Mouse (Mus musculus) midbrain, embryonic 15.5 days (tissue): ENCODE measurements at regions not wholly inside any gene's neighbourhood (a gene's known extent, or its start where the extent isn't known, plus 50 kb on each side); places are given as distances from the start of the nearest gene placed in this dataset.
A peak's percentile ranks its signal among the peaks of the same experiment; 100 is the strongest.
"Not testable (repeated sequence)": the region's sequence is repeated elsewhere in the genome, so short reads cannot be mapped to it uniquely, and the experiment has no call there.

Source experiments
- ATAC-seq: fragments of 200-750 bp; cut with Nextera tagmentation; replicated peaks from 2 replicates; pipeline ENCODE4 v1.8.0; 2017; ENCODE audit warnings: moderate TSS enrichment
- H3K27ac ChIP-seq: fragments of 300-500 bp; sonication (generic); 2 replicates; pipeline ENCODE4 v1.5.1; 2015; ENCODE audit warnings: mild to moderate bottlenecking, inconsistent platforms
- H3K27me3 ChIP-seq: fragments of 300-500 bp; sonication (generic); replicated peaks from 2 replicates; pipeline ENCODE4 v1.6.1; 2015; ENCODE audit warnings: inconsistent platforms
- H3K36me3 ChIP-seq: fragments of 300-500 bp; sonication (generic); replicated peaks from 2 replicates; pipeline ENCODE4 v1.6.1; 2015; ENCODE audit warnings: inconsistent platforms
- H3K4me1 ChIP-seq: fragments of 300-500 bp; sonication (generic); 2 replicates; pipeline ENCODE4 v1.6.1; 2015; ENCODE audit warnings: inconsistent platforms
- H3K4me2 ChIP-seq: fragments of 300-500 bp; sonication (generic); 2 replicates; pipeline ENCODE4 v1.6.1; 2015; ENCODE audit warnings: inconsistent platforms, mild to moderate bottlenecking, moderate library complexity
- H3K4me3 ChIP-seq: fragments of 300-500 bp; sonication (generic); 2 replicates; pipeline ENCODE4 v1.5.1; 2015; ENCODE audit warnings: mild to moderate bottlenecking, inconsistent platforms
- H3K9ac ChIP-seq: fragments of 300-500 bp; sonication (generic); 2 replicates; pipeline ENCODE4 v1.6.1; 2015; ENCODE audit warnings: mild to moderate bottlenecking, inconsistent platforms
- H3K9me3 ChIP-seq: fragments of 300-500 bp; sonication (generic); 2 replicates; pipeline ENCODE4 v1.6.1; 2016; ENCODE audit warnings: inconsistent platforms
- WGBS: fragments of 180-500 bp; shearing (Covaris S2); methylation state at CpG from one replicate; pipeline ENCODE4 v1.1.7; 2015; ENCODE audit warnings: mixed read lengths; 5-methylcytosine and 5-hydroxymethylcytosine counted together

GRCm38 (mm10) chr2:171615462-171615861 is 427.8 kb downstream of the Cbln4 start:
- 61% methylated on average over 2 of the region's 2 CpGs for WGBS
- H3K9me3 ChIP-seq, result no peaks in the 10 kb centered on the region
- ATAC-seq, result no peak
- H3K4me3 ChIP-seq, result no peak overlapping the region
- H3K9ac ChIP-seq, result no peak overlapping the region
- H3K27me3 ChIP-seq, result no peaks in the 10 kb centered on the region
- H3K4me1 ChIP-seq, result no peaks in the 10 kb centered on the region
- H3K27ac ChIP-seq, result no peak overlapping the region
- H3K4me2 ChIP-seq, result no peak overlapping the region
- H3K36me3 ChIP-seq, result no peaks in the 10 kb centered on the region

DNA sequence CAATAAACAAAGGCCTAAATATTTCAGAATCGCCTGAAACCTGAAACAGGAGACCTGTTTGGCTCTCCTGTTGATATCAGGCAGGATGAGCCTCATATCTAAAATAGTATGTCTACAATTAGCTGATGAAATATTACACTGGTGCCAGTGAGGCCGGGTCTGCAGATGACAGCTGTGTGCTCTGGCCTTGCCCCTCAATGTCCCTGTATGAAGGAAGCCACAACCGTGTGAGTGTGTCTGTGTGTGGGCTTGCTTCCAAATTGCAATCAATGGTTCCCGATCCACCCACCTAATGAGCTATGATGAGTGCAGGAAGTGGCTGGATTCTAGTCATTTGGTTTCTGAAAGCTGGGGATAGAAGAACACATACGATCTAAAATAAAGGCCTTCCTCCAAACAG is 438.2 kb downstream of the Cbln4 start:
- WGBS, result 84% methylated on average over 5 of the region's 5 CpGs
- no peaks in the 10 kb centered on the region for H3K9me3 ChIP-seq
- no peak overlapping the region for H3K9ac ChIP-seq
- no peaks in the 10 kb centered on the region for H3K27me3 ChIP-seq
- no peak overlapping the region for H3K4me3 ChIP-seq
- ATAC-seq, result no peak
- H3K27ac ChIP-seq, result no peak overlapping the region
- no peaks in the 10 kb centered on the region for H3K36me3 ChIP-seq
- no peak overlapping the region for H3K4me2 ChIP-seq
- no peaks in the 10 kb centered on the region for H3K4me1 ChIP-seq

GRCm38 (mm10) chr2:171595240-171595639 is 448.0 kb downstream of the Cbln4 start:
- no peak overlapping the region for H3K9ac ChIP-seq
- H3K27ac ChIP-seq, result no peak overlapping the region
- 0 out of 2 replicates have a peak, but pooled peaks cover 4% of the 10 kb centered on the region for H3K4me1 ChIP-seq
- WGBS, result 80% methylated on average over 5 of the region's 5 CpGs
- H3K4me2 ChIP-seq, result no peak overlapping the region
- no peak overlapping the region for H3K4me3 ChIP-seq
- H3K36me3 ChIP-seq, result no peaks in the 10 kb centered on the region
- no peak for ATAC-seq
- no peaks in the 10 kb centered on the region for H3K9me3 ChIP-seq
- no peaks in the 10 kb centered on the region for H3K27me3 ChIP-seq

DNA sequence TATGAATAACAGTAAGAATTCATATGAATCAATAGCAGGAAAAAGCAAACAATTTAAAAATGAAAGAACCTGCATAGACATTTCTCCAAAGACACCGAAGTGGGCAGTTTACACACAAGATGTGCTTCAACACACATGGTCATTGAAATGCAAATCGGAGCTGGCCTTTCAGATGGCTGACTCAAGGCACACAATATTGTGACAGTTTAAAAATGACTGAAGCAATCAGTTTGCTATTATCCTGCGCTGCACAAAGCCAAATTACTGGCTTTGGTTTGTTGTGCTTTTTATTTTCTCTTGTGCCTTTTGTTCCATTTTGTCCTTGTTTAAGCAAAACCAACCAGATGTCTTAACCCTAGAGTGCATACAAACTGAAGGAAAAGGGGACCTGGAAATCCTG is 449.4 kb downstream of the Cbln4 start:
- H3K9ac ChIP-seq, result no peak overlapping the region
- H3K36me3 ChIP-seq, result no peaks in the 10 kb centered on the region
- ATAC-seq, result no peak
- 14% methylated on average over 3 of the region's 3 CpGs for WGBS
- no peak overlapping the region for H3K4me2 ChIP-seq
- H3K27ac ChIP-seq, result no peak overlapping the region
- H3K27me3 ChIP-seq, result no peaks in the 10 kb centered on the region
- 0 out of 2 replicates have a peak, but pooled peaks cover 4% of the 10 kb centered on the region for H3K4me1 ChIP-seq
- H3K4me3 ChIP-seq, result no peak overlapping the region
- H3K9me3 ChIP-seq, result no peaks in the 10 kb centered on the region

- no peak for ATAC-seq
- peaks cover 17% of the 10 kb centered on the region for H3K4me1 ChIP-seq
- 80% methylated on average over 6 of the region's 6 CpGs for WGBS
Observed at GRCm38 (mm10) chr2:171592315-171592714, 451.0 kb downstream of the Cbln4 start.

DNA sequence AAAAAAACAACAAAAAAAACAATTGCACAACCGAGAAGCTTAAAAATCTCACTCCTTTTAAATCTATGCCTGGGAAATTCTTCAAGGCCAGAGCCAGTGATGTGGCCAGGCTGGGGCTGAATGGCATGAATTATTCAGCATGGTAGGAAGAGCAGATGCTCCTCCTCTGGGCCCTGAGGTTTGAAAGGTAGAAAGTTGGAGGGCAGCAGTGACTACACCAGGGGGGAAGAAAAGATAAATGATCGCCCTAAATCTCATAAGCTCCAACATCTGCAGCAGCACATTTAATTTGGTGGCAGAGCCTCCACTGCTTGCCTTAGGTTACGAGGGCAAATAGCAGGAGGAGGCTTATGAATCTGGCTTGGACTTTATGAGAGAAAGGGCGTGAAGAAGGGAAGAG is 455.1 kb downstream of the Cbln4 start:
- H3K27ac ChIP-seq, result peak overlapping the region; percentile 61
- H3K4me2 ChIP-seq, result peak overlapping the region; percentile 33; the same call in 1 of the 2 replicates
- 13% methylated on average over 4 of the region's 4 CpGs for WGBS
- no peak overlapping the region for H3K9ac ChIP-seq
- H3K4me1 ChIP-seq, result peaks cover 17% of the 10 kb centered on the region
- H3K27me3 ChIP-seq, result no peaks in the 10 kb centered on the region
- H3K4me3 ChIP-seq, result no peak overlapping the region
- no peak for ATAC-seq
- H3K36me3 ChIP-seq, result no peaks in the 10 kb centered on the region
- no peaks in the 10 kb centered on the region for H3K9me3 ChIP-seq

More at GRCm38 (mm10) chr2:171592315-171592714, 451.0 kb downstream of the Cbln4 start:
- H3K27ac ChIP-seq, result no peak overlapping the region
- no peaks in the 10 kb centered on the region for H3K27me3 ChIP-seq
- no peak overlapping the region for H3K4me2 ChIP-seq
- no peaks in the 10 kb centered on the region for H3K9me3 ChIP-seq
- H3K4me3 ChIP-seq, result no peak overlapping the region
- H3K36me3 ChIP-seq, result no peaks in the 10 kb centered on the region
- no peak overlapping the region for H3K9ac ChIP-seq

DNA sequence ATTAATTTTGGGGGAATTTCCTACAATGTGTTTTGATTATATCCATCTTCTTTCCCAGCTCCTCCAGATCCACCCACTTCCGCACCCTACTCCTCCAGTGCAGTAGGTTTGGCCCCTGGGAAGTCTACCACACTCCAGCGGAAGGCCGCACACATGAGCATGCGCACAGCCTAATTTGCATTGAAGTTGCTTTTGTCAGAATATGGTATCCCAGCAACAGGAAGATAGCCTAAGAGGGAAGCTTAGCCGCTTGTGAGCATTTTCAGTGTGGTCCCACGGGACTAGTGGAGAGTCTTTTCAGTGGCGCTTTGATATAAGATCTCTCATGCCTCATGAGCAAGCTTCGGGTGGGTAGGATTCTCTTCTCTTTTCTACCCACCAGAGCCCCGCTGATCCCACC is 455.6 kb downstream of the Cbln4 start:
- Histone ChIP-seq H3K27me3 (no peaks in the 10 kb centered on the region), H3K9ac (no peak overlapping the region), H3K27ac (peak overlapping the region; percentile 61), H3K4me3 (no peak overlapping the region), H3K4me2 (peak overlapping the region; percentile 33), H3K4me1 (peaks cover 17% of the 10 kb centered on the region), H3K9me3 (no peaks in the 10 kb centered on the region), H3K36me3 (no peaks in the 10 kb centered on the region)
- peak; percentile 85 for ATAC-seq
- WGBS, result 13% methylated on average over 9 of the region's 9 CpGs

DNA sequence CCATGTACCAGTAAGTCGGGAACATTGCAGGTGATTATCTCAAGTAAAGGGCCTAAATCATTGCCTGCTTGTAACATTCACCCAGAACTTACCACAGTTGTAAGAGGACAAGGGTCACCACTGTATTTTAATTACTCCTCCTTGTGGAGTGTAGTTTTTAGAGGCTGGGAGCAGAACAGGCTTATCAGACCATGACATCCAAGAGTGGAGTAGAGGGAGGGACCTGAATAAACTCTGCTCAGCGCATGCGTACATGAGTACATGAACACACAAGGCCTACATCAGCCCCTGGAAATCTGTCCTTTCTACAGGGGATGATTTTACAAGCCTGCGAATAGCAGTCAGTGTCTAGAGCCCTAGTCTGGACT is 456.4 kb downstream of the Cbln4 start:
- no peak for ATAC-seq
- Histone ChIP-seq H3K27ac (no peak overlapping the region), H3K4me1 (peaks cover 17% of the 10 kb centered on the region), H3K9me3 (no peaks in the 10 kb centered on the region), H3K4me2 (no peak overlapping the region), H3K4me3 (no peak overlapping the region), H3K36me3 (no peaks in the 10 kb centered on the region), H3K9ac (no peak overlapping the region), H3K27me3 (no peaks in the 10 kb centered on the region)
- WGBS, result 97% methylated on average over 4 of the region's 4 CpGs

- no peak for ATAC-seq
- Histone ChIP-seq H3K9me3 (no peaks in the 10 kb centered on the region), H3K36me3 (no peaks in the 10 kb centered on the region), H3K4me3 (no peak overlapping the region), H3K27ac (no peak overlapping the region), H3K4me1 (peaks cover 17% of the 10 kb centered on the region), H3K4me2 (no peak overlapping the region), H3K9ac (no peak overlapping the region), H3K27me3 (no peaks in the 10 kb centered on the region)
- 90% methylated on average over 6 of the region's 6 CpGs for WGBS
Observed at GRCm38 (mm10) chr2:171586217-171586852, 456.9 kb downstream of the Cbln4 start.

DNA sequence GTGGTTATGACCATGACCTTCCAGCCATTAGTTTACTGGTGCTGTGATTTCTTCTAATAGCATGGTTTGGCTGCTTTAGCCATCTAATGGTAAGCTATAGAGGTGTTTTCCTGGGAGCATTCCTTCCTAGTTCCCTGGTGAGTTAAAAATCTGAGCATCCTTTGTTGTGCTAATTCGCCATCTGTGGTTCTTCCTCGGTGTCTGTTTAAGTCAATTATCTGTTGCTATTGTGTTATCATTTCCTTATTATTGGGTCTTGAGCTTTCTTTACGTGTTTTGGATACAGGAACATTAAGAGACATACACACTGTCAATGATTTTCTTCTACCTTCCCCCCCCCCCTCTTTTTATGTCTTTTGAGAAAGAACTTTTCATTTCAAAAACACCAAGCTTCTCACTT is 468.9 kb downstream of the Cbln4 start:
- no peaks in the 10 kb centered on the region for H3K27me3 ChIP-seq
- H3K27ac ChIP-seq, result no peak overlapping the region
- WGBS, result 23% methylated on average over 3 of the region's 3 CpGs
- no peak overlapping the region for H3K9ac ChIP-seq
- H3K4me3 ChIP-seq, result no peak overlapping the region
- no peak overlapping the region for H3K4me2 ChIP-seq
- no peaks in the 10 kb centered on the region for H3K36me3 ChIP-seq
- no peaks in the 10 kb centered on the region for H3K4me1 ChIP-seq
- ATAC-seq, result no peak
- no peaks in the 10 kb centered on the region for H3K9me3 ChIP-seq

DNA sequence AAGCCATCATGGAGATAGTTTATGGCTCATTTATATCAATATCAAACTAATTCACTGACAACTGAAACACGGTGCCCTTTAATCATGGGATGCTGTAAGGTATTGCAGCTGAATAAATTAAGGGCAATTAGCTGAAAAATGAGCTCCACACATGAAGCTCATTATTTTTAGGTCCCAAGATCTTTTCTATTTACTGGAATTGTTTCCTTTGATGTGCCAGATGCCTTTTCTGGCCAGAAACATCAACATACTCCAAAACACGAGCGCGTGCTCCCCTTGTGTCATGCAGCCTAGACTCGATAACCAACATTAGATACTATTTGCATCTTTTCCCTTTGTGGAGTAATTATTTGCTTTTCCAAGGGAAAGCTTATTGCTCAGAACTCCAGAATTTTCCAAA is 480.6 kb downstream of the Cbln4 start:
- no peak overlapping the region for H3K4me3 ChIP-seq
- H3K27me3 ChIP-seq, result no peaks in the 10 kb centered on the region
- WGBS, result 60% methylated on average over 5 of the region's 5 CpGs
- H3K9ac ChIP-seq, result no peak overlapping the region
- H3K4me2 ChIP-seq, result no peak overlapping the region
- no peaks in the 10 kb centered on the region for H3K9me3 ChIP-seq
- H3K27ac ChIP-seq, result no peak overlapping the region
- no peak for ATAC-seq
- H3K36me3 ChIP-seq, result no peaks in the 10 kb centered on the region
- H3K4me1 ChIP-seq, result no peaks in the 10 kb centered on the region

- H3K9ac ChIP-seq, ATAC-seq, H3K4me2 ChIP-seq, H3K9me3 ChIP-seq, H3K27me3 ChIP-seq, H3K4me1 ChIP-seq, H3K27ac ChIP-seq, H3K4me3 ChIP-seq, H3K36me3 ChIP-seq: not testable (repeated sequence)
- 88% methylated on average over 18 of the region's 18 CpGs for WGBS
Observed at GRCm38 (mm10) chr2:171542768-171543167, 500.5 kb downstream of the Cbln4 start.

DNA sequence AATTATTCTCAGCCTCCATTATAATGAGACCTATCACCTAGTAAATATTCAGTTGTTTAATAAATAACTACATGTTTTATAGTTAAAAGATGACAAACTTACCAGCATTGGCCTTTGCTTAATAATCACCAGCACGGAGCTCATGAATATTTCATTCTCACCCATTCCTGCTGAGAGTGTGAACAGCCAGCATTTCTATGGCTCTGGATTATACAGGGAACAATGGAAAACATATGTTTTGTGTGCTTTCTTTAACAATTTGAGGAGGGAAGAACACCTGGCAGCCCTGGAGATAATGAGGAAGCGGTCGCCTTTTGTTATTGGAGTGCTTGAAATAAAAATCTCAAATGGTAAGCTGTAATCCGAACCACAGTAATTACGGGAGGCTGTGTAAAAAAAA is 528.4 kb downstream of the Cbln4 start:
- 22% methylated on average over 5 of the region's 5 CpGs for WGBS
- H3K27ac ChIP-seq, result no peak overlapping the region
- H3K4me3 ChIP-seq, result no peak overlapping the region
- H3K9ac ChIP-seq, result no peak overlapping the region
- no peaks in the 10 kb centered on the region for H3K27me3 ChIP-seq
- no peaks in the 10 kb centered on the region for H3K9me3 ChIP-seq
- H3K4me2 ChIP-seq, result no peak overlapping the region
- ATAC-seq, result no peak
- H3K36me3 ChIP-seq, result no peaks in the 10 kb centered on the region
- H3K4me1 ChIP-seq, result peaks cover 6% of the 10 kb centered on the region
